Mouse (Mus musculus) right cerebral cortex, adult 18-20 months (tissue): ENCODE results near the gene Smim14.
"Not testable (repeated sequence)": the region's sequence is repeated elsewhere in the genome, so short reads cannot be mapped to it uniquely, and the experiment has no call there.

ENCODE experiments used
- DNase-seq: peaks from one replicate; pipeline ENCODE4 v3.0.0; 2022; ENCODE audit warnings: mixed read lengths

Smim14 gene

GRCm38 (mm10) chr5:65536751-65537419 is at the start of gene Smim14, which contains the start of gene Ube2k:
Gene Smim14 (minus strand): TSS chr5:65537184.
Gene Ube2k (plus strand): TSS chr5:65537233.
- DNase-seq = peak; percentile 95

GRCm38 (mm10) chr5:65586291-65586690 is 49.3 kb upstream of the Smim14 start:
- no peak for DNase-seq

GRCm38 (mm10) chr5:65578545-65578944 is 41.6 kb upstream of the Smim14 start:
- DNase-seq = no peak

GRCm38 (mm10) chr5:65575896-65576295 is 38.9 kb upstream of the Smim14 start:
- DNase-seq = no peak

GRCm38 (mm10) chr5:65574876-65575275 is 37.9 kb upstream of the Smim14 start:
- DNase-seq = no peak

- DNase-seq = no peak
Observed at GRCm38 (mm10) chr5:65565486-65565885, 28.5 kb upstream of the Smim14 start.

GRCm38 (mm10) chr5:65561125-65561893 is 24.3 kb upstream of the Smim14 start:
- DNase-seq = no peak

GRCm38 (mm10) chr5:65557109-65557508 is 20.1 kb upstream of the Smim14 start:
- DNase-seq = no peak

GRCm38 (mm10) chr5:65549677-65550076 is 12.7 kb upstream of the Smim14 start:
- DNase-seq = no peak

GRCm38 (mm10) chr5:65544616-65545015 is 7.6 kb upstream of the Smim14 start:
- DNase-seq = no peak

- no peak for DNase-seq
Observed at GRCm38 (mm10) chr5:65543491-65543890, 6.5 kb upstream of the Smim14 start.

- peak; percentile 36 for DNase-seq
Observed at GRCm38 (mm10) chr5:65541889-65542288, 4.9 kb upstream of the Smim14 start.

- no peak for DNase-seq
Observed at GRCm38 (mm10) chr5:65539786-65540185, 2.8 kb upstream of the Smim14 start.

- DNase-seq = no peak
Observed at GRCm38 (mm10) chr5:65538829-65539228, 1.8 kb upstream of the Smim14 start.

- DNase-seq = no peak
Observed at GRCm38 (mm10) chr5:65538121-65538520, 1.1 kb upstream of the Smim14 start.

- DNase-seq = peak; percentile 20
Observed at GRCm38 (mm10) chr5:65537420-65538071, 562 bp upstream of the Smim14 start.

GRCm38 (mm10) chr5:65536068-65536465 is 917 bp downstream of the Smim14 start:
- not testable (repeated sequence) for DNase-seq

GRCm38 (mm10) chr5:65535457-65536067 is 1.4 kb downstream of the Smim14 start:
- DNase-seq = peak; percentile 5

GRCm38 (mm10) chr5:65534496-65534895 is 2.5 kb downstream of the Smim14 start:
- no peak for DNase-seq

- no peak for DNase-seq
Observed at GRCm38 (mm10) chr5:65531283-65531682, 5.7 kb downstream of the Smim14 start.

- DNase-seq = no peak
Observed at GRCm38 (mm10) chr5:65525674-65526443, 11.1 kb downstream of the Smim14 start.

GRCm38 (mm10) chr5:65524831-65525230 is 12.2 kb downstream of the Smim14 start:
- no peak for DNase-seq
